Mouse (Mus musculus): ENCODE results near the gene Adcy2. TPM values are rescaled to one million over a fixed set of nuclear protein-coding genes. Genes with fewer than 3 reads are reported as not detected.

Adcy2 gene
- polyA plus RNA-seq, 1 experiment from 2014 or later, result 6.5 TPM

GRCm38 (mm10) chr13:68793286-68793685, 206.1 kb downstream of the Adcy2 start:
- no peak overlapping the region for H3K9ac ChIP-seq
- ATAC-seq (ENCODE audit: low FRiP score), result no peak
- H3K4me3 ChIP-seq, result no peak overlapping the region
- no peaks in the 10 kb centered on the region for H3K36me3 ChIP-seq
- H3K4me2 ChIP-seq (replicated peaks), result no peak overlapping the region
- no peaks in the 10 kb centered on the region for H3K4me1 ChIP-seq
- no peaks in the 10 kb centered on the region for H3K9me3 ChIP-seq (replicated peaks)
- no peaks in the 10 kb centered on the region for H3K27me3 ChIP-seq
- no peak overlapping the region for H3K27ac ChIP-seq

DNA sequence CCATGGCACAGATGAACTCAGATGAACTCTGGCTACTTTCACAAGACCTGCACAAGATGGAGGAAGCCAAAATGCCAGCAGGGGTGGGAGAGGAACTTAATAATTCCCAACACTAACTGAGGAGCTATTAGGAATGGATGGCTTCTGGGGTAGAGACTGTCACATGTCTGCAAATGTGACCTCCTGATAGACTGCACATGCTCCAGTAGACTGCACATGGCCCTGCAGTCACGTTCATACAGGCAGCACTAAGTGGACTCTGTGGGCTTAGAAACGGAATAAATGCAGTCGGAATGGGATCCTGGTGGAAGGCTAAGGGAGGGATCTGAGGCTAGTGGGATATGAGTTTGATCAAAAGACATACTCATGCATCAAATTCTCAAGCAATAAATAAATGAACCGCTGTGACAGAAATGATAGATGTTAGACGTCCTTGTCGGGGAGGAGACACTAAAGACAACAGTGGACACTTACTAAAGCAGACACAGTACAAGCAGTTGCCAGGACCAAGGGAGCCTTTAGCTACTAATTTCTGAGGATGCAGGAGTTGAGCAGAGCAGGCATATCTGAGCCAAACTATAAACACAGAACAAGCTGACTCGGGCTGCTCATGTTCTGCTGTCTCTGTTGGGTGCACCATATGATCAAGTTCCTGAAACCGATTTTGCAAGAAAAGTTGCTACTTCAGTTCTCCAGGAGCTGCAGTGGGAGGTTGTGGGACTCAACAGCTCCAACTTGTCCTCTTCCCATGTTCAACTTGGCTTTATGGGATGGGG, 211.9 kb downstream of the Adcy2 start:
- Histone ChIP-seq H3K4me3 (no peak overlapping the region), H3K27ac (no peak overlapping the region), H3K36me3 (no peaks in the 10 kb centered on the region), H3K9me3 (replicated peaks) (no peaks in the 10 kb centered on the region), H3K4me1 (no peaks in the 10 kb centered on the region), H3K27me3 (no peaks in the 10 kb centered on the region), H3K9ac (no peak overlapping the region), H3K4me2 (replicated peaks) (no peak overlapping the region)
- 91% methylated on average over 8 of the region's 8 CpGs for WGBS
- ATAC-seq (ENCODE audit: low FRiP score), result no peak

GRCm38 (mm10) chr13:68783096-68783495, 216.2 kb downstream of the Adcy2 start:
- Histone ChIP-seq H3K27ac (no peak overlapping the region), H3K4me1 (no peaks in the 10 kb centered on the region), H3K9me3 (replicated peaks) (no peaks in the 10 kb centered on the region), H3K4me3 (no peak overlapping the region), H3K9ac (no peak overlapping the region), H3K27me3 (no peaks in the 10 kb centered on the region), H3K4me2 (replicated peaks) (no peak overlapping the region), H3K36me3 (no peaks in the 10 kb centered on the region)
- no peak for ATAC-seq (ENCODE audit: low FRiP score)
- WGBS, result 54% methylated on average over 1 of the region's 1 CpGs

- ATAC-seq (ENCODE audit: low FRiP score), result no peak
- H3K27ac ChIP-seq, result no peak overlapping the region
- no peak overlapping the region for H3K4me2 ChIP-seq (replicated peaks)
- WGBS, result 88% methylated on average over 6 of the region's 6 CpGs
- H3K27me3 ChIP-seq, result no peaks in the 10 kb centered on the region
- no peak overlapping the region for H3K4me3 ChIP-seq
- no peaks in the 10 kb centered on the region for H3K9me3 ChIP-seq (replicated peaks)
- no peak overlapping the region for H3K9ac ChIP-seq
- no peaks in the 10 kb centered on the region for H3K36me3 ChIP-seq
- no peaks in the 10 kb centered on the region for H3K4me1 ChIP-seq
These were observed 221.2 kb downstream of the Adcy2 start for GRCm38 (mm10) chr13:68778011-68778672.

DNA sequence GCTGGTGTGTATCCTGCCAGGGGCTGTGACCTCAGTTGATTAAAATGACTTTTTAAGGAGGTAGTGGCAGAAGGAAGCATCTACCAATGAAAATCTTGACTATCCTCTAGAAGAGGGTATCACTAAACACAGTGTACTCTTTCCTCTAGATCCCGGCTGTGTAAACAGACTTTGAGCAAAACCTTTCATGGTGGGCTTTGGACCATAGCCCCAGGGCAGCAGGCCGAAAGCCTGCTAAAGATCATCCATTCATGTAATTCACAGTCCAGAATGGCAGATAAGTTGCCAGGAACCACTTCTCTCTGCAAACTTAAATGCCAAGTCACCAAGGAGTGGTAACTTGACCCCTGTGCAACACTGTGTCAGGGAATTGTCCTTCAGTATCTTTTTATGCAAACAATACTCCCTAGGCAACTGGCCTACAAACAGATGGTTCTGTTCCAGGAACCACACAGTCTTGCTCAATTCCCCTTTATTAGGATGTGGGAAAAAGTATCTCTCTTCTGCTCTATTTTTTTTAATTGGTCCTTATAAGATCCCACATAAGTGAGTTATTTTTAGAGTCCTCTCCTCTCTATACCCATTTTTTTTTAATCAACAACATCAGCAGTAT, 225.6 kb downstream of the Adcy2 start:
- H3K27me3 ChIP-seq, result no peaks in the 10 kb centered on the region
- WGBS, result 69% methylated on average over 2 of the region's 2 CpGs
- no peak overlapping the region for H3K9ac ChIP-seq
- H3K4me2 ChIP-seq (replicated peaks), result no peak overlapping the region
- no peak overlapping the region for H3K4me3 ChIP-seq
- no peaks in the 10 kb centered on the region for H3K9me3 ChIP-seq (replicated peaks)
- no peak overlapping the region for H3K27ac ChIP-seq
- no peaks in the 10 kb centered on the region for H3K36me3 ChIP-seq
- no peaks in the 10 kb centered on the region for H3K4me1 ChIP-seq
- no peak for ATAC-seq (ENCODE audit: low FRiP score)

DNA sequence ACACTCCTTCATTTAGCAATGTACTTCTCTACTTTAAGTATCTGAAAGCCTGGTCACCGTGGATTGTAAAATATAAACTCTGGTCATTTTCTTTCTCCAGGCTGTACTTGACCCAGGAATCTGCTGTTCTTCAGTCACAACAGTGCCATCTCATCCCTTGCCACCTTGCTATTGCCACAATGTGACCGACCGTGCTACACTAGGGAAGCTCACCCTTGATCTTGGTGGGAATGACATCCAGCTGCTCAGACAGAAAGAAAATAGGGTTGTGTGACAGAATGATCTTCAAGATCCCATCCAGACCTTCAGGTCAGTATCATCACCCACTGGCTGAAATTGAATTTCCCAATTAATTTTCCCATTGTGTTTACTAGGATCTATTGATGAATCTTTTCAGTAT, 230.8 kb downstream of the Adcy2 start:
- 96% methylated on average over 3 of the region's 3 CpGs for WGBS
- H3K9ac ChIP-seq, result no peak overlapping the region
- H3K36me3 ChIP-seq, result no peaks in the 10 kb centered on the region
- H3K9me3 ChIP-seq (replicated peaks), result no peaks in the 10 kb centered on the region
- no peak overlapping the region for H3K4me3 ChIP-seq
- no peak overlapping the region for H3K4me2 ChIP-seq (replicated peaks)
- no peak for ATAC-seq (ENCODE audit: low FRiP score)
- H3K27ac ChIP-seq, result no peak overlapping the region
- no peaks in the 10 kb centered on the region for H3K27me3 ChIP-seq
- H3K4me1 ChIP-seq, result no peaks in the 10 kb centered on the region

GRCm38 (mm10) chr13:68765896-68766578, 233.3 kb downstream of the Adcy2 start:
- Histone ChIP-seq H3K4me2 (replicated peaks) (no peak overlapping the region), H3K36me3 (no peaks in the 10 kb centered on the region), H3K27ac (no peak overlapping the region), H3K27me3 (no peaks in the 10 kb centered on the region), H3K9me3 (replicated peaks) (no peaks in the 10 kb centered on the region), H3K9ac (no peak overlapping the region), H3K4me1 (no peaks in the 10 kb centered on the region), H3K4me3 (no peak overlapping the region)
- 76% methylated on average over 8 of the region's 8 CpGs for WGBS
- no peak for ATAC-seq (ENCODE audit: low FRiP score)

DNA sequence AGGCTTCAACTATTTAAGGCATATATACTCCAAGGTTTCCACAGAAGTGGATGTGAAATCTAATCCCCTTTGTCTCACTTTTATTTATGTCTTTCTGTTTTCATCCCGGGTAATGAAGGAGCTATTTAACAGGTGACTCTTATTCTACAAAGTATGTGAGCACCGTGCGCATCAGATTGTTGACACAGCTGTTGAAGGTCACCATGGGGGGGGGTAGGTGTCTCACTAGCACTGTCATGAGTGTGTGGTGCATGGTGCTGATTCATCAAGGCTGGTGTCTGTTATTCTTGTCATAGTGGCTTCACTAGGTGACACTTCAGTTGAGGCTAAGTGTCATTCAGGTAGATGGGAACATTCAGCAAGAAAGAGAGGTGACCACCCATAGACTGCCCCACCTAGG, 234.7 kb downstream of the Adcy2 start:
- H3K4me2 ChIP-seq (replicated peaks), result no peak overlapping the region
- no peaks in the 10 kb centered on the region for H3K36me3 ChIP-seq
- H3K9me3 ChIP-seq (replicated peaks), result no peaks in the 10 kb centered on the region
- no peaks in the 10 kb centered on the region for H3K27me3 ChIP-seq
- 66% methylated on average over 3 of the region's 3 CpGs for WGBS
- no peak overlapping the region for H3K9ac ChIP-seq
- no peak for ATAC-seq (ENCODE audit: low FRiP score)
- H3K4me1 ChIP-seq, result no peaks in the 10 kb centered on the region
- H3K4me3 ChIP-seq, result no peak overlapping the region
- no peak overlapping the region for H3K27ac ChIP-seq

DNA sequence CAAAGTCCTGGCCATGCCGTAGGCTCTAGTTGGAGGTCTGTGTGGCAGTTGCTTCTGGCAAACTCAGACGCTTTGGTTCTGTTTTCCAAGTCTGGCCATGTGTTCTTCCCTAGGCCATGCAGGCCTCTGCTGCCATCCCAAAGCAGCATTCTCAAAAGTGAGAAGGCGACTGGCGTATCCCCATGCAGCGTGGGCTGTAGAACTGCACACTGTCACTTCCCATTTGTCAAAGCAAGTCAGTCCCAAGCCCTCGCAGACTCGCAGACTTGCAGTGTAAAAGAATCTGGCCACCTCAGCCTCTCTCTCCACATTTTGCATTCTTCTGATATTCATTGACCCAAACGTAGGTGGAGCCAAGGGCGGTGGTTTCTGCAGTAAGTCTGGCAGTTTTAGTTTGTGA, 249.5 kb downstream of the Adcy2 start:
- ATAC-seq (ENCODE audit: low FRiP score), result no peak
- no peak overlapping the region for H3K4me2 ChIP-seq (replicated peaks)

DNA sequence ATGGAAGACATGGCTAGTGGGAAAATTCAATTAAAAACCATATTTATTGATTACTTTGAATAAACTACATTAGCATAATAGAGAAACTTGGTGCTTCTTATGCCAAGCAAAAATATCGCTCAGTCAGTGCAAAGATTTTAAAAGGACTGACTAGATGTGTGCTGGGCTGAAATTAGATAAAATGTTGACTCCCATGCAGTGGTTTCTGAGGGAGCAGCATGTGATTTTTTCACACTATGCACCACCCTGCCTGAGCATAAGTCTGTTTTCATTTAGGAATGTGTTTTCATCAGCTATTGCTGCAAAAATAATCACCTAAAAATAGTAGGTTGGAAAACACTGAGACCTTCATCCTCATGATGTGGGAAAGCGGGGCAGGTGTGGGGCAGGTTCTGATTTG, 250.0 kb downstream of the Adcy2 start:
- no peak overlapping the region for H3K4me2 ChIP-seq (replicated peaks)
- 0 out of 2 replicates have a peak overlapping the region, but pooled peaks have one; percentile 23 for H3K27ac ChIP-seq
- H3K4me1 ChIP-seq, result no peaks in the 10 kb centered on the region
- H3K36me3 ChIP-seq, result no peaks in the 10 kb centered on the region
- no peak overlapping the region for H3K9ac ChIP-seq
- no peaks in the 10 kb centered on the region for H3K27me3 ChIP-seq
- no peaks in the 10 kb centered on the region for H3K9me3 ChIP-seq (replicated peaks)
- H3K4me3 ChIP-seq, result no peak overlapping the region
- ATAC-seq (ENCODE audit: low FRiP score), result no peak
- 87% methylated on average over 2 of the region's 2 CpGs for WGBS

More for the DNA sequence above, 249.5 kb downstream of the Adcy2 start:
- Histone ChIP-seq H3K4me3 (no peak overlapping the region), H3K4me1 (no peaks in the 10 kb centered on the region), H3K9ac (no peak overlapping the region), H3K9me3 (replicated peaks) (no peaks in the 10 kb centered on the region), H3K27ac (0 out of 2 replicates have a peak overlapping the region, but pooled peaks have one; percentile 23), H3K36me3 (no peaks in the 10 kb centered on the region), H3K27me3 (no peaks in the 10 kb centered on the region)
- WGBS, result 62% methylated on average over 9 of the region's 9 CpGs

DNA sequence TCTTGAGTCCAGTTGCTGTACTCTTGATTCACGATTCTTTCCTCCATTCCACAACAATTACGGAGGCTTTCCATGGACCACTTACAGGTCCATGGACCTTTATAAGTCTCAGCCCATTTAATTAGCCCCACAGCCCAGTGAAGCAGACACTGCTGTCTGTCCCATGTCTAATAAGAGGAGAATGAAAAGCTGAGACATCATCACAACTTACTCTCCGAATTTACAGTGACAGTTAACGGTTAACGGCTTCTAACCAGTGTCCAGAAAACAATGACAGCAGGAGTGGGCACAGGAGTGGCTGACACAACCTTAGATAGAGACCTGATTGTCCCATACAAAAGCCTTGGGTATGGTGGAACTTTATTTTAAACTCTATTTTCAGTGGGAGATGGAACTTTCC, 253.9 kb downstream of the Adcy2 start:
- ATAC-seq (ENCODE audit: low FRiP score), result no peak
- H3K4me1 ChIP-seq, result no peaks in the 10 kb centered on the region
- no peaks in the 10 kb centered on the region for H3K36me3 ChIP-seq
- no peaks in the 10 kb centered on the region for H3K27me3 ChIP-seq
- WGBS, result 87% methylated on average over 5 of the region's 5 CpGs
- no peak overlapping the region for H3K4me2 ChIP-seq (replicated peaks)
- no peaks in the 10 kb centered on the region for H3K9me3 ChIP-seq (replicated peaks)
- no peak overlapping the region for H3K27ac ChIP-seq
- no peak overlapping the region for H3K4me3 ChIP-seq
- H3K9ac ChIP-seq, result no peak overlapping the region

GRCm38 (mm10) chr13:68712661-68713060, 286.7 kb downstream of the Adcy2 start:
- no peak for ATAC-seq (ENCODE audit: low FRiP score)
- Histone ChIP-seq H3K27me3 (no peaks in the 10 kb centered on the region), H3K9me3 (replicated peaks) (no peaks in the 10 kb centered on the region), H3K4me1 (no peaks in the 10 kb centered on the region), H3K27ac (no peak overlapping the region), H3K36me3 (no peaks in the 10 kb centered on the region), H3K4me2 (replicated peaks) (no peak overlapping the region), H3K4me3 (no peak overlapping the region), H3K9ac (no peak overlapping the region)

Measured in hindbrain, embryonic 12.5 days (tissue).